Mouse (Mus musculus) hindbrain, embryonic 12.5 days (tissue): ENCODE data around the gene Rexo5. TPM values are rescaled to one million over a fixed set of nuclear protein-coding genes. Genes with fewer than 3 reads are reported as not detected.
A peak's percentile ranks its signal among the peaks of the same experiment; 100 is the strongest.

Source experiments
- ATAC-seq: fragments of 200-750 bp; cut with Nextera tagmentation; 2 replicates; pipeline ENCODE4 v1.8.0; 2017; ENCODE audit warnings: moderate TSS enrichment; ENCODE audit not compliant: low FRiP score
- H3K27ac ChIP-seq: fragments of 300-500 bp; sonication (generic); 2 replicates; pipeline ENCODE4 v1.5.1; 2016; ENCODE audit warnings: mild to moderate bottlenecking
- H3K27me3 ChIP-seq: fragments of 300-500 bp; sonication (generic); 2 replicates; pipeline ENCODE4 v1.6.1; 2016; ENCODE audit warnings: mild to moderate bottlenecking
- H3K36me3 ChIP-seq: fragments of 300-500 bp; sonication (generic); 2 replicates; pipeline ENCODE4 v1.6.1; 2016; ENCODE audit warnings: mild to moderate bottlenecking
- H3K4me1 ChIP-seq: fragments of 300-500 bp; sonication (generic); 2 replicates; pipeline ENCODE4 v1.6.1; 2016
- H3K4me2 ChIP-seq: fragments of 300-500 bp; sonication (generic); replicated peaks from 2 replicates; pipeline ENCODE4 v1.6.1; 2016; ENCODE audit warnings: mild to moderate bottlenecking
- H3K4me3 ChIP-seq: fragments of 300-500 bp; sonication (generic); 2 replicates; pipeline ENCODE4 v1.5.1; 2016; ENCODE audit warnings: mild to moderate bottlenecking
- H3K9ac ChIP-seq: fragments of 300-500 bp; sonication (generic); 2 replicates; pipeline ENCODE4 v1.6.1; 2016; ENCODE audit warnings: mild to moderate bottlenecking, moderate library complexity
- H3K9me3 ChIP-seq: fragments of 300-500 bp; sonication (generic); replicated peaks from 2 replicates; pipeline ENCODE4 v1.6.1; 2016; ENCODE audit warnings: mild to moderate bottlenecking
- WGBS: fragments of 180-500 bp; shearing (Covaris S2); methylation state at CpG from one replicate; pipeline ENCODE4 v1.1.7; 2016; 5-methylcytosine and 5-hydroxymethylcytosine counted together
- polyA plus RNA-seq: library from polyadenylated mRNA; unstranded; fragments of >200 nt; fragmentation: Nextera tagmentation; extraction: Ambion mirVana; gene quantifications from 2 replicates; pipeline ENCODE4 v1.2.1, GENCODE M21; 2016

Rexo5 gene
- polyA plus RNA-seq, 1 experiment from 2014 or later, result 22.8 TPM

DNA sequence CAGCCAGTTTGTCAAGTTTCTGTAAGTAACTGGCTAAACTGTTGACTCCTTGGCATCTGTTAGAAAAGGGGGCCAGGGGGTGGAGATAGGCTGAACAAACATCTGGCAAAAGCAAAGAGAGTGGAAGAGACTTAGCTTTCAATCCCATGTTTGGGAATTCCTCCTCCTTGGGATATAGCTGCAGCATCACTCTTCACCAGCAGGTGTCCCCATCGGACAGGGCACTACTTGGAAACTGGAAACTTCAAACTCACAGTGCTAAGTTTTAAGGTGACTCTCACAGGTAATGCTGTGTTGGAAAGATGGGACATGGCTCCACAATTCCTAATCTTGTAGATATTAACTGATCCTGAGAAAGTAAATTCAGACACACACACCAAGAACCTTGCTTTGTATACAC, 55.3 kb downstream of the Rexo5 start:
- no peak overlapping the region for H3K4me3 ChIP-seq
- 3% methylated on average over 1 of the region's 1 CpGs for WGBS
- no peaks in the 10 kb centered on the region for H3K9me3 ChIP-seq
- no peaks in the 10 kb centered on the region for H3K27me3 ChIP-seq
- no peak overlapping the region for H3K9ac ChIP-seq
- H3K27ac ChIP-seq, result no peak overlapping the region
- H3K4me2 ChIP-seq, result no peak overlapping the region
- ATAC-seq, result no peak
- H3K36me3 ChIP-seq, result peaks cover 6% of the 10 kb centered on the region; the same call in 1 of the 2 replicates
- H3K4me1 ChIP-seq, result no peaks in the 10 kb centered on the region

DNA sequence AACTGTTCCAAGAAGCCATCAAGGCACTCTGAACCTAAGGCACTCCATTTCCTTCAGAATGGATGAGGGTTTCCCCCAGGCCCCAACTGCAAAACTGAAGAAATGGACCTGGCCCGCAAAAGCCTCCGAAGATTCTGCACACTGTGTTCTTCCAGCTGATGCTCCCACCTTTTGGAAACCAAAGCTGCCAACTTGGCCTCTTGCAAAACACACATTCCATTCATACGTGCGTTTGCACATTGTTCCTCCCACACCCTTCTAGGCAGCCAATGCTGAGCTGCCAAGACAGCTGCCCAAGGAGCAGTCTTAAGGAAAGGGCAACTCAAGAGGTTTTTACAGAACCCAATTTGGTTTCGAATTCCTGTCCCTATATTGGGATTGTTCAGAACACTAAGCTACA, 56.9 kb downstream of the Rexo5 start:
- Histone ChIP-seq H3K36me3 (peaks cover 8% of the 10 kb centered on the region; the same call in 1 of the 2 replicates), H3K4me3 (no peak overlapping the region), H3K9ac (no peak overlapping the region), H3K27ac (no peak overlapping the region), H3K4me2 (no peak overlapping the region), H3K9me3 (no peaks in the 10 kb centered on the region), H3K27me3 (no peaks in the 10 kb centered on the region), H3K4me1 (no peaks in the 10 kb centered on the region)
- ATAC-seq, result no peak
- WGBS, result 79% methylated on average over 5 of the region's 5 CpGs

DNA sequence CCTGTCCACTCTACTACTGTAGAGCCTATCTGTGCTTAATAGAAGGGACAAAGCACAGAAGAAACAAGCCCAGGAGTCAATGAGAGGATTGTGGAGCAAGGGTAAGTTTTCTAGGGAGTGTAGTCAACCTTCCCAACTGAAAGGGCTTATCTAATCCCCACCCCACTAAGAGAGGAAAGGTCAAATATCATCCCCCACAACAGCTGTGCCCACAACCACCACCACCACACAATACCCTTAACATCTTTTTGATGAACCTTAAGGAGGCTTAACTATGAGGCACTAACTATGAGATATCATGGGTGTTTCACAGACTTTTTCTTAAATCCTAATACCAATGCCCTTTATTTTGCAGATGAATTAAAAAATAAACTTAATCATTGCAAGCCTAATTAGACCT, 58.7 kb downstream of the Rexo5 start:
- Histone ChIP-seq H3K4me2 (no peak overlapping the region), H3K27ac (no peak overlapping the region), H3K4me3 (no peak overlapping the region), H3K27me3 (no peaks in the 10 kb centered on the region), H3K36me3 (peaks cover 10% of the 10 kb centered on the region), H3K9ac (no peak overlapping the region), H3K4me1 (no peaks in the 10 kb centered on the region), H3K9me3 (no peaks in the 10 kb centered on the region)
- no peak for ATAC-seq

DNA sequence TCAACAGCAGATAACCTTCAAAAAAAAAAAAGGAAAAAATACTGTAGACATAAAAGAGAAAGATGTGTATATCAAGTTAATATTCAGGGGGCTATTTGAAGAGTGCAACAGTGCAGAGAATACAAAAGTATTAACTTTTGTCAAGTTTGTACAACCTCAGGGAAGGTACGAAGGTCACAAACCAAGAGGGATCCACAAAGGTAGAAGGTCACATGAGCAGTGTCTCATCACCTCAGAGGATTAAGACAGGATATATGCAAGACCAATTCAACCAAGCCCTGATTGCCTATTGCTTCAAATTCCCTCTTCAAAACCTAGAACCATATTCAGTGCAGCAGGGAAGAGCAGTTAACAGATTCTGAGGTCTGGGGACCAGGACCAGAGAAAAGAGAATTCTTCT, 59.4 kb downstream of the Rexo5 start:
- Histone ChIP-seq H3K9ac (no peak overlapping the region), H3K9me3 (no peaks in the 10 kb centered on the region), H3K27ac (no peak overlapping the region), H3K27me3 (no peaks in the 10 kb centered on the region), H3K4me1 (no peaks in the 10 kb centered on the region), H3K4me3 (no peak overlapping the region), H3K36me3 (peaks cover 17% of the 10 kb centered on the region), H3K4me2 (no peak overlapping the region)
- 100% methylated on average over 1 of the region's 1 CpGs for WGBS
- no peak for ATAC-seq

DNA sequence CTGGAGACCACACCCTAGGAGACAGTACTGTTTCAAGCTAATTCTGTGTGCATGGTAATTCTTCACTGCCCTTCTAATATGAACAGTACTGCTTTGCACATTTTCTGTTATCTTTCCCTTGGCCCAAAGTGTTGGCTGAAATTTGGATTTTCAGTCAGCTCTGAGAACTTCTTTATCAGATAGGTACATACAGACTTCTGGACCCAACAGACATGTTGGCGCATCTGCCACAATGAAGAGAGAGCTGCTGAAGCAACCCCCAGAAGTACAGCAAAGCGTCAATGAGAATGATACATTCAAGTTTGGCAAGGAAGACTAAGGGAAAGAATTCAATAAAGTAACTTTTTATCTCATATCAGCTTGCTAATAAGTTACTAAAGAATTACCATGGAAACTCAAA, 60.6 kb downstream of the Rexo5 start:
- H3K4me1 ChIP-seq, result no peaks in the 10 kb centered on the region
- peaks cover 22% of the 10 kb centered on the region for H3K36me3 ChIP-seq
- H3K9me3 ChIP-seq, result no peaks in the 10 kb centered on the region
- 97% methylated on average over 2 of the region's 2 CpGs for WGBS
- no peaks in the 10 kb centered on the region for H3K27me3 ChIP-seq
- no peak for ATAC-seq
- H3K4me3 ChIP-seq, result no peak overlapping the region
- H3K9ac ChIP-seq, result no peak overlapping the region
- H3K4me2 ChIP-seq, result no peak overlapping the region
- no peak overlapping the region for H3K27ac ChIP-seq

DNA sequence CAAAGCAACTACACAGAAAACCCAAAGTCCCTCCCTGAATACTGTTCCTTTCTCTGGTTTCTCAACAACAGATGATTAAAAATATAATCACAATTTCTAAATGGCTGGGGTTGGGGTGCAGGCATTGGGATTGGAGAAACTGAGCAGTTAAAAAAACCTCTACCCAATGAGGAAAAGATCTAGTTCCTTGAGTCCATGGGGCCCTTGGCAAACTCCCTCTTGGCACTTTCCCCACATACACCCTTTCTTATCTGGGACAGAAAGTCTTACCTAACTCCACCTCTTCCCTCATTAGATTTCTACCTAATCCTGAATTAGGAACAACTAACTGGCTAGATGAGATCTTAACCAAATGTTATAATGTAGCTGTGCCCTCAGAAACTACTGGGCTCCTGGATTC, 61.2 kb downstream of the Rexo5 start:
- H3K36me3 ChIP-seq, result peaks cover 25% of the 10 kb centered on the region

DNA sequence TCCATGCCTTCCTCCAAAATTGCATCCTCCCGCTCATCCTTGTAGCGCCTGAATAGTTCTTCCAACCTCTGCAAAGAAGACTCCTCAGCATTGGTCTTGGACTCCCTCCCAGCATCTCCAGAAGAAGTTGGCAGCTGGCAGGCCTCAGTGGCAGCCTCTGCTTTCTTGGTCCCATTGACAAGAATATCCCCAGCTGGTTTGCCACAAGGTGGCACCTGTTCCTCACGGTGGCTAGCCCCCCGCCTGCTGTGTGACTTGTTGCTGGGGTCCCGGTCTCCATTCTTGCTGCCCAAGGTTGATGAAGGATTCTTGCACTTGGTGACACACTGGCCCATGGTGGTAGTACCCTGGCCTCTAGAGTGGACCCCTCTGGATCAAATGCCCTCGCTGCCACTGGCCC, 65.7 kb downstream of the Rexo5 start:
- no peak overlapping the region for H3K4me3 ChIP-seq
- WGBS, result 81% methylated on average over 6 of the region's 6 CpGs
- no peak overlapping the region for H3K4me2 ChIP-seq
- no peak overlapping the region for H3K9ac ChIP-seq
- no peaks in the 10 kb centered on the region for H3K9me3 ChIP-seq
- peaks cover 16% of the 10 kb centered on the region for H3K4me1 ChIP-seq
- ATAC-seq, result no peak
- no peaks in the 10 kb centered on the region for H3K27me3 ChIP-seq
- H3K27ac ChIP-seq, result no peak overlapping the region
- peaks cover 17% of the 10 kb centered on the region for H3K36me3 ChIP-seq

More for the DNA sequence above, 61.2 kb downstream of the Rexo5 start:
- Histone ChIP-seq H3K27me3 (no peaks in the 10 kb centered on the region), H3K9me3 (no peaks in the 10 kb centered on the region), H3K4me2 (no peak overlapping the region), H3K9ac (no peak overlapping the region), H3K27ac (no peak overlapping the region), H3K4me1 (no peaks in the 10 kb centered on the region), H3K4me3 (no peak overlapping the region)
- no peak for ATAC-seq

DNA sequence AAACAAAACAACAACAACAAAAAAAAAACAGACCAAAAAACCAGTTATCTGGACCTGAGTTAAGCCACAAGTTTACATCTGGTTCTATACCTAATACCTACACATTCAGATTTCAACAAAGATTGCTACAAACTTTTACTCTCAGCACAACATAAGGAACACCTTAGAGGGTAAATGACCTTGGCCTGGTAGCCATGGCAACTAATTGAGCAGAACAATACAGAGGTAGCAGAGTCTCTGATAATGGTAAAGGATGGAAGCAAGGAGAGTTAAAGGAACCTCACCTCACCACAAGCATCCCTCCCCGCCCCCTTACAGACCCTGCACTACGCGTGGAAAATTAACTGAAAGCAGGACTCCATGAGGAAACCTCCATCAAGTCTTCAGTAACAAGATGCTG, 66.3 kb downstream of the Rexo5 start:
- Histone ChIP-seq H3K27me3 (no peaks in the 10 kb centered on the region), H3K4me2 (no peak overlapping the region), H3K9me3 (no peaks in the 10 kb centered on the region), H3K27ac (no peak overlapping the region), H3K4me1 (peaks cover 16% of the 10 kb centered on the region), H3K36me3 (peaks cover 17% of the 10 kb centered on the region), H3K9ac (no peak overlapping the region), H3K4me3 (no peak overlapping the region)
- ATAC-seq, result no peak
- 85% methylated on average over 3 of the region's 3 CpGs for WGBS

DNA sequence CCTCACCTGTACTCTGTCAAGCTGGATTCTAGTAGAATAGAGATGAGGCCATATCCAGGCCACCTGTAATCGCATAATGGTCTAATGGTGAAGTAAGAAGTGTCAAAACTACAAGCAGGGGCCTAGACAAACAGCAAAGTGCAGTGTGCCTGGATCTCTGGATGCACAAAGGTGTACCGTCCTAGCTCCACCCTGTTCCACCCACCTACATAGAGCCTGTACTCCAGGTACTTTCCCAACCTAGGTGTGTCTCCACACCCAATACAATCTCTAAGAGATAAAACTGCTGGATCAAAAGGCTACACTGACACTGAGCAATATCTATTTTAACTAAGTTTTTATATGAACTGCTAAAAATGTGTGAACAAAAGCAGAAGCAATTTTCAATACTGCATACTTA, 66.7 kb downstream of the Rexo5 start:
- no peak for ATAC-seq
- peaks cover 16% of the 10 kb centered on the region for H3K4me1 ChIP-seq
- no peak overlapping the region for H3K27ac ChIP-seq
- no peaks in the 10 kb centered on the region for H3K9me3 ChIP-seq
- no peaks in the 10 kb centered on the region for H3K27me3 ChIP-seq
- H3K9ac ChIP-seq, result no peak overlapping the region
- peaks cover 17% of the 10 kb centered on the region for H3K36me3 ChIP-seq
- H3K4me2 ChIP-seq, result no peak overlapping the region
- WGBS, result 90% methylated on average over 2 of the region's 2 CpGs
- no peak overlapping the region for H3K4me3 ChIP-seq

DNA sequence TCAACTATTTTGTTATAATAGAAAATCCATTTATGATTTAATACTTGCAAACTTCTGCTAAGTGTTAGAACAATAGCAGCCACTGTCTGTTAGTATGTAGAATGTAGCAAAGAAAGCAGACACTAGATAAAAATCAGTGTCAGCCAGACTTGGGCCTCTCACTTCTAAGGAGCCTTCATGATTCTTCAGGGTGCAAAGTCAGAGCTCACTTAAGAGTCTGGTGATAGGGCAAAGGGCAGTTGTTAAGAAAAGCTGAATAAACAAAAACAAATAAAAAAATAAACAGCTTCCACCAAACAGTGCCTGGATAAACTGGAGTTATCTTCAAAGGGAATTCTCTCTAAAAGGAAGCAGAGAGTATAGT, 67.1 kb downstream of the Rexo5 start:
- no peaks in the 10 kb centered on the region for H3K9me3 ChIP-seq
- H3K9ac ChIP-seq, result no peak overlapping the region
- H3K4me1 ChIP-seq, result peaks cover 16% of the 10 kb centered on the region
- no peaks in the 10 kb centered on the region for H3K27me3 ChIP-seq
- no peak for ATAC-seq
- no peak overlapping the region for H3K4me2 ChIP-seq
- H3K36me3 ChIP-seq, result peaks cover 17% of the 10 kb centered on the region
- H3K4me3 ChIP-seq, result no peak overlapping the region
- no peak overlapping the region for H3K27ac ChIP-seq

DNA sequence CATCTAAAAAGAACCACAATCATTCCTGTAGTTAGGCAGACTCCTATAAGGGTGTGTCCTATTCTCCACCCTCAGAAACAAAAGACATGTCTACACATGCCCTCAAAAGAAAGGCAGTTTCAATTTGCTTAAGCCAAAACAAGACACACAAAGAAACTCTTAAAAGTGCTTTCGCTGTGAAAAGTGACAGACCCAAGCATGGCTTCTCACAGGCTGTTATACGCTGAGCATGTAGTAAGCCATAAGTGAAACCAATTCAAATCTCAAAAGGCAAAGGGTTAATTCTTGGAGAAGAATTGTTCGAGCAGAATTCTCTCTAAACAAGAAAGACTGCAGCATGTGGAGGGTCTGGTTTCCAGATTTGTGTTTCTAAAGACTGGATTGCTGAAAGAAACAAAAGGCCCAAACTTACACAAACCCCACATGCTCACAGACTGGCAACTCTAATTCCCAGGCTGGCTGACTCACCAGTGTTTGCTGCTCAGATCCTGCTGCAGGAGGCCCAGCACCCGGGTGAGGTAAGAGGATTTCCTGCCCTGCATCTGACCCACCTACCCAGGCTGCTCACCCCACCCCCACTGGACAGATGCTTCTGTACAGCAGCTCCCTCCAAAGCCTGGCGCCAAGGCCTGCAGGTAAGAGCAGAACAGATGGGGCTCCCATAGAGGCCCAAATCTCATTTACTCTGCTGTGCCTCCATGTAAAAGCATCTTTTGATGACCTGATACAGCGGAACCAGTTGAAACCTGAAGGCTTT, 67.7 kb downstream of the Rexo5 start:
- Histone ChIP-seq H3K36me3 (peaks cover 17% of the 10 kb centered on the region), H3K4me3 (no peak overlapping the region), H3K4me2 (no peak overlapping the region), H3K9me3 (no peaks in the 10 kb centered on the region), H3K27me3 (no peaks in the 10 kb centered on the region), H3K27ac (peak overlapping the region; percentile 73), H3K4me1 (peaks cover 16% of the 10 kb centered on the region), H3K9ac (0 out of 2 replicates have a peak overlapping the region, but pooled peaks have one; percentile 29)
- peak; percentile 83 for ATAC-seq
- 21% methylated on average over 6 of the region's 6 CpGs for WGBS

DNA sequence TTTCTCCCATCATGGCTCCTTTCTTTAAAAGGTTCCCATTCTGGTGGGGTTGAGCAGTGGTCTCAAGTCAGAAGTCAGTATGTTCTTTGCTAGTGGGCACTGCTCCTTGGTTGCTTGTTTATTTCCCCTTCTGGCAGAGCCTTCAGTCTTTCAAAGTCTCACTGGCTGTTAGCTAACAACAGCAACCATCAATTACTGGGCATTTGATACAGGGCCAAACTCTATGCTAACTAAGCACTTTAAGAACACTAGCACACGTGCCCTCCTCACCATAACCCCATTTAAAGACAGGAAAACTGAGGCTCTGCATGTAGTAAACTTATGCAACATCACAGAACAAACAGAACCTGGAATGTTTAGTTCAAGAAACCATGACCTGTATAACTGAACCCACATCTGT, 68.4 kb downstream of the Rexo5 start:
- Histone ChIP-seq H3K27me3 (no peaks in the 10 kb centered on the region), H3K27ac (peak overlapping the region; percentile 73), H3K4me1 (peaks cover 16% of the 10 kb centered on the region), H3K4me3 (no peak overlapping the region), H3K9ac (no peak overlapping the region), H3K9me3 (no peaks in the 10 kb centered on the region), H3K36me3 (peaks cover 17% of the 10 kb centered on the region), H3K4me2 (no peak overlapping the region)
- WGBS, result 42% methylated on average over 1 of the region's 1 CpGs
- ATAC-seq, result peak; percentile 55

DNA sequence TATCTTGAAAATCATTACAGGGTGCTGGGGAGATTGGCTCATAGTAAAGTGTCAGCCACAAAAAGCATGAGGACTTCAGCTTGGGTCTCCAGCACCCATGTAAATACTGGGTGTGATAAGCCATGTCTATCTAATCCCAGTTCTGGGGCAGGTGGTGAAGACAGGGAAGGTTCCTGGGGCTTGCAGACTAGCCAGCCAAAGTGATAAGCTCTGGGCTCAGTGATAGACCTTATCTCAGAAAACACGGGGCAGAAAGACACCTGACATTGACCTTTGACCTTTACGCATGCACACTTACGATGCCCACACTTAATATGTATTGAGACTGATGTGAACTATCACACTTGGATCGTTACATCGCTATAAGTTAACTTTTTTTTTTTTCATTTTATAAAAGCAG, 70.7 kb downstream of the Rexo5 start:
- no peak overlapping the region for H3K27ac ChIP-seq
- H3K36me3 ChIP-seq, result peaks cover 1% of the 10 kb centered on the region; the same call in 1 of the 2 replicates
- no peak for ATAC-seq
- H3K9ac ChIP-seq, result no peak overlapping the region
- no peak overlapping the region for H3K4me2 ChIP-seq
- H3K9me3 ChIP-seq, result no peaks in the 10 kb centered on the region
- WGBS, result 86% methylated on average over 5 of the region's 5 CpGs
- no peak overlapping the region for H3K4me3 ChIP-seq
- no peaks in the 10 kb centered on the region for H3K27me3 ChIP-seq
- H3K4me1 ChIP-seq, result peaks cover 16% of the 10 kb centered on the region
